Mouse (Mus musculus): ENCODE results near the gene Fam214a.

GRCm38 (mm10) chr9:74996349-74996748 is 43.7 kb downstream of the Fam214a start:
- TF ChIP-seq CTCF (IDR thresholded peaks at IDR 0.05; ENCODE audit: insufficient read depth, low read depth, low read length) (no peak), POLR2A (IDR thresholded peaks at IDR 0.05; ENCODE audit: insufficient read depth, low read depth, low read length) (no peak)
